Mouse (Mus musculus): ENCODE measurements at regions not wholly inside any gene's neighbourhood (a gene's known extent, or its start where the extent isn't known, plus 50 kb on each side); places are given as distances from the start of the nearest gene placed in this dataset.

- H3K4me3 ChIP-seq (ENCODE audit: low read depth, low read length) = no peak overlapping the region
- no peaks in the 10 kb centered on the region; the same call in 1 of the 2 replicates for H3K4me1 ChIP-seq (ENCODE audit: control insufficient read depth, insufficient read depth, low read length)
- H3K9ac ChIP-seq (ENCODE audit: low read length) = no peak overlapping the region
- H3K4me2 ChIP-seq (ENCODE audit: low read length) = no peak overlapping the region
- DNase-seq (ENCODE audit: low spot score) (peak; percentile 27), ATAC-seq (no peak)
- WGBS = 75% methylated on average over 10 of the region's 10 CpGs
- H3K36me3 ChIP-seq (ENCODE audit: control insufficient read depth, insufficient read depth, low read length) = no peaks in the 10 kb centered on the region
- H3K27me3 ChIP-seq (replicated peaks; ENCODE audit: control insufficient read depth, insufficient read depth, low read length) = no peaks in the 10 kb centered on the region
- H3K27ac ChIP-seq (ENCODE audit: low read depth, low read length) = peak overlapping the region; percentile 5; the same call in 1 of the 2 replicates
- H3K9me3 ChIP-seq (replicated peaks; ENCODE audit: control insufficient read depth, low read length) = no peaks in the 10 kb centered on the region
Measured at GRCm38 (mm10) chr17:49278973-49279727, 149.0 kb upstream of the Mocs1 start.

DNA sequence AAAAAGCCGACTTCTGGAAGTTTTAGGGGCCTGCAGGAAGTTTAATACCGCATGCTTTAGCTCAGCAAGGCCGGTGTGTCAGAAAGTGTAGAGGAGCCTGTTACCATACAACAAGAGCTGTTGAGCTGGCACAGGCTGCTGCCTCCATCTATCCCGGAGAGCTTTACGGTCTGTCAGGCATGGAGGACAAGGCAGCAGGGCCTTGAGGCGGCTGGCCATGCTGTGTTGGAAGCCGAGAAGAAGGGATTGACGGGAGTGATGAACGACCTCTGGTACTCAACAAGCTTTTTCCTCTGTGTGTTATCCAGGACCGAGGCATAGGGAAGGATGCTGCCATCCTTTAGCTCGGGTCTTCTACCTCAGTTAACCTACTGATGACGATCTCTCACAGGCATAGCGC, 146.8 kb upstream of the Mocs1 start:
- H3K4me1 ChIP-seq (ENCODE audit: control insufficient read depth, insufficient read depth, low read length) = no peaks in the 10 kb centered on the region; the same call in 1 of the 2 replicates

GRCm38 (mm10) chr17:49282498-49282897, 145.7 kb upstream of the Mocs1 start:
- no peak overlapping the region for H3K4me3 ChIP-seq (ENCODE audit: low read depth, low read length)
- H3K4me1 ChIP-seq (ENCODE audit: control insufficient read depth, insufficient read depth, low read length) = no peaks in the 10 kb centered on the region; the same call in 1 of the 2 replicates
- H3K36me3 ChIP-seq (ENCODE audit: control insufficient read depth, insufficient read depth, low read length) = no peaks in the 10 kb centered on the region
- H3K27me3 ChIP-seq (replicated peaks; ENCODE audit: control insufficient read depth, insufficient read depth, low read length) = no peaks in the 10 kb centered on the region
- no peak overlapping the region for H3K9ac ChIP-seq (ENCODE audit: low read length)
- 79% methylated on average over 10 of the region's 10 CpGs for WGBS
- H3K4me2 ChIP-seq (ENCODE audit: low read length) = no peak overlapping the region
- no peaks in the 10 kb centered on the region for H3K9me3 ChIP-seq (replicated peaks; ENCODE audit: control insufficient read depth, low read length)
- ATAC-seq (no peak), DNase-seq (ENCODE audit: low spot score) (peak; percentile 23)
- no peak overlapping the region for H3K27ac ChIP-seq (ENCODE audit: low read depth, low read length)

More for the DNA sequence above, 146.8 kb upstream of the Mocs1 start:
- Histone ChIP-seq H3K36me3 (ENCODE audit: control insufficient read depth, insufficient read depth, low read length) (no peaks in the 10 kb centered on the region), H3K27me3 (replicated peaks; ENCODE audit: control insufficient read depth, insufficient read depth, low read length) (no peaks in the 10 kb centered on the region), H3K4me3 (ENCODE audit: low read depth, low read length) (no peak overlapping the region), H3K9ac (ENCODE audit: low read length) (no peak overlapping the region), H3K9me3 (replicated peaks; ENCODE audit: control insufficient read depth, low read length) (no peaks in the 10 kb centered on the region), H3K27ac (ENCODE audit: low read depth, low read length) (no peak overlapping the region), H3K4me2 (ENCODE audit: low read length) (no peak overlapping the region)
- DNase-seq (ENCODE audit: low spot score) (no peak), ATAC-seq (no peak)
- WGBS = 92% methylated on average over 13 of the region's 13 CpGs

DNA sequence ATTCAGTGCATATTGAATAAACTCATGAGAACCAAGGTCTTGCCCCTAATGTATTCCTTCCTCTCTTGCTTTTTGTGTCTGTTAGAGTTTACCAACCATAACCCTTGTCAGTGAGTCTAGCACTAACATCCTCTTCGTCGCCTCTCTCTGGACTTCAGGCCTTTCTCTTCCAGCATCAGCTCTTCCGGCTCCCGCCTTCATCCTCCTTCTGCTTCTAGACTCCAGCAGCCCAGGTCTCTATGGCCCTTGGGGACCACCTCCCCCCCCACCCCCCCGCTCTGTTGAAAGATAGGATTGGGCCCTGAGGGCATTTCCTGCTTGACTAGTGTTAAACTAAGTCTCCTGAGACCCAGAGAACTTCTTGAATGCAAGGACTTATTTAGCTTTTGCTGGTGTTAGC, 144.7 kb upstream of the Mocs1 start:
- DNase-seq (ENCODE audit: low spot score) = no peak
- Histone ChIP-seq H3K27me3 (replicated peaks; ENCODE audit: control insufficient read depth, insufficient read depth, low read length) (no peaks in the 10 kb centered on the region), H3K9ac (ENCODE audit: low read length) (no peak overlapping the region), H3K36me3 (ENCODE audit: control insufficient read depth, insufficient read depth, low read length) (no peaks in the 10 kb centered on the region), H3K27ac (ENCODE audit: low read depth, low read length) (no peak overlapping the region), H3K9me3 (replicated peaks; ENCODE audit: control insufficient read depth, low read length) (no peaks in the 10 kb centered on the region), H3K4me3 (ENCODE audit: low read depth, low read length) (no peak overlapping the region), H3K4me1 (ENCODE audit: control insufficient read depth, insufficient read depth, low read length) (no peaks in the 10 kb centered on the region; the same call in 1 of the 2 replicates), H3K4me2 (ENCODE audit: low read length) (no peak overlapping the region)
- WGBS = 94% methylated on average over 5 of the region's 5 CpGs
- ATAC-seq = no peak

GRCm38 (mm10) chr17:49291636-49292035, 136.5 kb upstream of the Mocs1 start:
- ATAC-seq (no peak), DNase-seq (ENCODE audit: low spot score) (no peak)
- no peaks in the 10 kb centered on the region for H3K4me1 ChIP-seq (ENCODE audit: control insufficient read depth, insufficient read depth, low read length)
- no peaks in the 10 kb centered on the region for H3K9me3 ChIP-seq (replicated peaks; ENCODE audit: control insufficient read depth, low read length)
- H3K4me3 ChIP-seq (ENCODE audit: low read depth, low read length) = no peak overlapping the region
- 61% methylated on average over 3 of the region's 3 CpGs for WGBS
- H3K27ac ChIP-seq (ENCODE audit: low read depth, low read length) = no peak overlapping the region
- H3K27me3 ChIP-seq (replicated peaks; ENCODE audit: control insufficient read depth, insufficient read depth, low read length) = no peaks in the 10 kb centered on the region
- no peak overlapping the region for H3K9ac ChIP-seq (ENCODE audit: low read length)
- H3K4me2 ChIP-seq (ENCODE audit: low read length) = no peak overlapping the region
- no peaks in the 10 kb centered on the region for H3K36me3 ChIP-seq (ENCODE audit: control insufficient read depth, insufficient read depth, low read length)

GRCm38 (mm10) chr17:49304461-49304860, 123.7 kb upstream of the Mocs1 start:
- H3K4me1 ChIP-seq (ENCODE audit: control insufficient read depth, insufficient read depth, low read length) = no peaks in the 10 kb centered on the region
- no peak overlapping the region for H3K4me3 ChIP-seq (ENCODE audit: low read depth, low read length)
- 23% methylated on average over 3 of the region's 3 CpGs for WGBS
- H3K27ac ChIP-seq (ENCODE audit: low read depth, low read length) = no peak overlapping the region
- no peaks in the 10 kb centered on the region for H3K36me3 ChIP-seq (ENCODE audit: control insufficient read depth, insufficient read depth, low read length)
- no peaks in the 10 kb centered on the region for H3K9me3 ChIP-seq (replicated peaks; ENCODE audit: control insufficient read depth, low read length)
- H3K27me3 ChIP-seq (replicated peaks; ENCODE audit: control insufficient read depth, insufficient read depth, low read length) = no peaks in the 10 kb centered on the region
- no peak overlapping the region for H3K4me2 ChIP-seq (ENCODE audit: low read length)
- ATAC-seq (no peak), DNase-seq (ENCODE audit: low spot score) (peak; percentile 28)
- no peak overlapping the region for H3K9ac ChIP-seq (ENCODE audit: low read length)

GRCm38 (mm10) chr17:49305116-49305515, 123.0 kb upstream of the Mocs1 start:
- no peak for ATAC-seq
- Histone ChIP-seq H3K4me2 (ENCODE audit: low read length) (no peak overlapping the region), H3K4me3 (ENCODE audit: low read depth, low read length) (no peak overlapping the region), H3K9me3 (replicated peaks; ENCODE audit: control insufficient read depth, low read length) (no peaks in the 10 kb centered on the region), H3K36me3 (ENCODE audit: control insufficient read depth, insufficient read depth, low read length) (no peaks in the 10 kb centered on the region), H3K27me3 (replicated peaks; ENCODE audit: control insufficient read depth, insufficient read depth, low read length) (no peaks in the 10 kb centered on the region), H3K9ac (ENCODE audit: low read length) (no peak overlapping the region), H3K27ac (ENCODE audit: low read depth, low read length) (no peak overlapping the region), H3K4me1 (ENCODE audit: control insufficient read depth, insufficient read depth, low read length) (no peaks in the 10 kb centered on the region)
- 84% methylated on average over 6 of the region's 6 CpGs for WGBS
- no peak for DNase-seq (ENCODE audit: low spot score)

DNA sequence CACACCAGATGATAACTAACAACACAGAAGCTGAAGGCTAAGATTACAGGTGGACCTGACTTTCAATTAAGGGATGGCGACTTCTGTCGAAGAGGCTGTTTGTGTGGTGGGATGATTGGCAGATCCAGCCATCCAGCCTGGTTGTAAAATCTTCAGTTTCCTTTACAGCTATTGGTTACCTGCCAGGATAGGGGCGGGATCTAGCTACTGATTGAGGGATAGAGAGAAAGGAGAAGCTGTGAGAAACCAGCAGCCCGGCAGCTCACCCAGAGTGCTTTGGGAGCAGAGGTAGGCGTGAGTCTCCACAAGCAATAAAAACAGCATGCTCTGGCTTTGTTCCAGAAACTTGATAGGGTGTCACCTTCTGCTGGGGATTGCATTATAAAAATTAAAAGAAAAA, 119.1 kb upstream of the Mocs1 start:
- 20% methylated on average over 5 of the region's 5 CpGs for WGBS
- ATAC-seq (peak; percentile 98), DNase-seq (ENCODE audit: low spot score) (peak; percentile 97)
- Histone ChIP-seq H3K27ac (ENCODE audit: low read depth, low read length) (peak overlapping the region; percentile 39; the same call in 1 of the 2 replicates), H3K9ac (ENCODE audit: low read length) (no peak overlapping the region), H3K36me3 (ENCODE audit: control insufficient read depth, insufficient read depth, low read length) (no peaks in the 10 kb centered on the region), H3K4me3 (ENCODE audit: low read depth, low read length) (peak overlapping the region; percentile 14; the same call in 1 of the 2 replicates), H3K4me1 (ENCODE audit: control insufficient read depth, insufficient read depth, low read length) (no peaks in the 10 kb centered on the region), H3K4me2 (ENCODE audit: low read length) (peak overlapping the region; percentile 44), H3K27me3 (replicated peaks; ENCODE audit: control insufficient read depth, insufficient read depth, low read length) (no peaks in the 10 kb centered on the region), H3K9me3 (replicated peaks; ENCODE audit: control insufficient read depth, low read length) (no peaks in the 10 kb centered on the region)

DNA sequence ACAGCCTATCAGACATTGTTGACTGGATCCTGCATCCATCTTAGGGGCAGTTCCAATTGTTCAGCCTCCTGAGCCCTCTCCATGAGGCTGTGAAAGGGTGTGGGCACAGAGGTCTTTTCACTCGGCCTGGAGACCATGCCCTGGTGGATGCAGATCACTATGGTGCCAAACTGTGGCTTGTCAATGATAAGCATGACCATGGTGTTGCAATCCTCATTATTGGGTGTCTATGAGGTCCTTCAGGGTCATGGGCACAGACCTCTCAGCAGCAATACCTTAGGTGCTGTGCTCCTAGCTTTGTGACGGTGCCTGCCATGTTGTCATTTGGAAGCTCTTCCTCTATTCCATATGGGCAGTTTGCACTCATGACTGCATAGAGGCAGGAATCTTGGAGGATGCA, 114.0 kb upstream of the Mocs1 start:
- H3K9me3 ChIP-seq (replicated peaks; ENCODE audit: control insufficient read depth, low read length) = no peaks in the 10 kb centered on the region
- H3K4me1 ChIP-seq (ENCODE audit: control insufficient read depth, insufficient read depth, low read length) = no peaks in the 10 kb centered on the region
- WGBS = 80% methylated on average over 2 of the region's 2 CpGs
- H3K4me3 ChIP-seq (ENCODE audit: low read depth, low read length) = no peak overlapping the region
- H3K36me3 ChIP-seq (ENCODE audit: control insufficient read depth, insufficient read depth, low read length) = no peaks in the 10 kb centered on the region
- no peak overlapping the region for H3K27ac ChIP-seq (ENCODE audit: low read depth, low read length)
- no peak overlapping the region for H3K9ac ChIP-seq (ENCODE audit: low read length)
- ATAC-seq = no peak
- no peaks in the 10 kb centered on the region for H3K27me3 ChIP-seq (replicated peaks; ENCODE audit: control insufficient read depth, insufficient read depth, low read length)
- no peak for DNase-seq (ENCODE audit: low spot score)
- H3K4me2 ChIP-seq (ENCODE audit: low read length) = no peak overlapping the region

Data from forebrain, embryonic 14.5 days (tissue).